Mouse (Mus musculus) heart, embryonic 16.5 days (tissue): Measurements from ENCODE around the gene Dnah11. TPM values are rescaled to one million over a fixed set of nuclear protein-coding genes. Genes with fewer than 3 reads are reported as not detected.

Source experiments
- ATAC-seq: fragments of 200-750 bp; cut with Nextera tagmentation; replicated peaks from 2 replicates; pipeline ENCODE4 v1.8.0; 2017; ENCODE audit warnings: moderate number of reproducible peaks; ENCODE audit not compliant: insufficient read depth, low FRiP score; ENCODE audit errors: extremely low read depth
- H3K27ac ChIP-seq: fragments of 300-500 bp; sonication (generic); 2 replicates; pipeline ENCODE4 v1.5.1; 2014; ENCODE audit warnings: mild to moderate bottlenecking, low read length, control low read depth, moderate library complexity
- H3K27me3 ChIP-seq: fragments of 300-500 bp; sonication (generic); 2 replicates; pipeline ENCODE4 v1.6.1; 2014; ENCODE audit warnings: low read length, mixed read lengths; ENCODE audit not compliant: control insufficient read depth, insufficient read depth
- H3K36me3 ChIP-seq: fragments of 300-500 bp; sonication (generic); 2 replicates; pipeline ENCODE4 v1.6.1; 2014; ENCODE audit not compliant: control insufficient read depth, insufficient read depth
- H3K4me1 ChIP-seq: fragments of 300-500 bp; sonication (generic); 2 replicates; pipeline ENCODE4 v1.6.1; 2014; ENCODE audit warnings: low read length, mixed read lengths; ENCODE audit not compliant: control insufficient read depth, insufficient read depth
- H3K4me2 ChIP-seq: fragments of 300-500 bp; sonication (generic); 2 replicates; pipeline ENCODE4 v1.6.1; 2014; ENCODE audit warnings: low read depth, mild to moderate bottlenecking, control low read depth, low read length
- H3K4me3 ChIP-seq: fragments of 300-500 bp; sonication (generic); 2 replicates; pipeline ENCODE4 v1.5.1; 2014; ENCODE audit warnings: mild to moderate bottlenecking, control low read depth, low read length
- H3K9ac ChIP-seq: fragments of 300-500 bp; sonication (generic); 2 replicates; pipeline ENCODE4 v1.6.1; 2014; ENCODE audit warnings: low read length, control low read depth
- H3K9me3 ChIP-seq: fragments of 300-500 bp; sonication (generic); replicated peaks from 2 replicates; pipeline ENCODE4 v1.6.1; 2016; ENCODE audit warnings: low read length; ENCODE audit not compliant: control insufficient read depth
- WGBS: fragments of 180-500 bp; shearing (Covaris S2); extraction: QIAGEN DNeasy Blood & Tissue Kit; methylation state at CpG from one replicate; pipeline ENCODE4 v1.1.7; 2014; 5-methylcytosine and 5-hydroxymethylcytosine counted together
- polyA plus RNA-seq: library from polyadenylated mRNA; unstranded; fragments of >200 nt; fragmentation: Nextera tagmentation; extraction: Ambion mirVana; gene quantifications from 2 replicates; pipeline ENCODE4 v1.2.1, GENCODE M21; 2015

Dnah11 gene
- polyA plus RNA-seq, 1 experiment from 2014 or later: 0.01 TPM

GRCm38 (mm10) chr12:117980315-117980714 is 218.5 kb downstream of the Dnah11 start:
- H3K36me3 ChIP-seq: no peaks in the 10 kb centered on the region
- H3K27me3 ChIP-seq: no peaks in the 10 kb centered on the region
- no peak for ATAC-seq
- no peak overlapping the region for H3K4me2 ChIP-seq
- H3K4me3 ChIP-seq: no peak overlapping the region
- no peaks in the 10 kb centered on the region for H3K4me1 ChIP-seq
- H3K9ac ChIP-seq: no peak overlapping the region
- 49% methylated on average over 3 of the region's 3 CpGs for WGBS
- no peaks in the 10 kb centered on the region for H3K9me3 ChIP-seq
- no peak overlapping the region for H3K27ac ChIP-seq

- Histone ChIP-seq H3K36me3 (no peaks in the 10 kb centered on the region), H3K4me3 (no peak overlapping the region), H3K4me1 (no peaks in the 10 kb centered on the region), H3K9ac (no peak overlapping the region), H3K27ac (no peak overlapping the region), H3K9me3 (no peaks in the 10 kb centered on the region), H3K4me2 (no peak overlapping the region), H3K27me3 (no peaks in the 10 kb centered on the region)
- ATAC-seq: no peak
Observed at GRCm38 (mm10) chr12:117973712-117974111, 225.1 kb downstream of the Dnah11 start.

- H3K9me3 ChIP-seq: 0 out of 2 replicates have a peak, but pooled peaks cover 3% of the 10 kb centered on the region
- WGBS: 67% methylated on average over 2 of the region's 2 CpGs
- H3K36me3 ChIP-seq: no peaks in the 10 kb centered on the region
- H3K27me3 ChIP-seq: no peaks in the 10 kb centered on the region
- no peak overlapping the region for H3K9ac ChIP-seq
- H3K4me2 ChIP-seq: no peak overlapping the region
- no peak overlapping the region for H3K27ac ChIP-seq
- no peak overlapping the region for H3K4me3 ChIP-seq
- no peak for ATAC-seq
- no peaks in the 10 kb centered on the region for H3K4me1 ChIP-seq
Observed at GRCm38 (mm10) chr12:117962698-117963097, 236.1 kb downstream of the Dnah11 start.

- H3K9ac ChIP-seq: no peak overlapping the region
- H3K9me3 ChIP-seq: 0 out of 2 replicates have a peak, but pooled peaks cover 3% of the 10 kb centered on the region
- no peak overlapping the region for H3K4me2 ChIP-seq
- H3K36me3 ChIP-seq: no peaks in the 10 kb centered on the region
- no peak overlapping the region for H3K27ac ChIP-seq
- H3K4me3 ChIP-seq: no peak overlapping the region
- no peaks in the 10 kb centered on the region for H3K27me3 ChIP-seq
- no peak for ATAC-seq
- H3K4me1 ChIP-seq: no peaks in the 10 kb centered on the region
Observed at GRCm38 (mm10) chr12:117959213-117959612, 239.6 kb downstream of the Dnah11 start.

- H3K27ac ChIP-seq: no peak overlapping the region
- H3K4me1 ChIP-seq: peaks cover 4% of the 10 kb centered on the region
- H3K4me2 ChIP-seq: no peak overlapping the region
- no peaks in the 10 kb centered on the region for H3K36me3 ChIP-seq
- ATAC-seq: no peak; the same call in 1 of the 2 replicates
- 27% methylated on average over 5 of the region's 5 CpGs for WGBS
- no peaks in the 10 kb centered on the region for H3K27me3 ChIP-seq
- H3K9ac ChIP-seq: no peak overlapping the region
- no peak overlapping the region for H3K4me3 ChIP-seq
- no peaks in the 10 kb centered on the region for H3K9me3 ChIP-seq
Observed at GRCm38 (mm10) chr12:117946823-117947704, 251.8 kb downstream of the Dnah11 start.

GRCm38 (mm10) chr12:117941947-117942346 is 256.9 kb downstream of the Dnah11 start:
- 61% methylated on average over 7 of the region's 7 CpGs for WGBS

GRCm38 (mm10) chr12:117938214-117938613 is 260.6 kb downstream of the Dnah11 start:
- Histone ChIP-seq H3K9ac (no peak overlapping the region), H3K27ac (no peak overlapping the region)
- WGBS: 60% methylated on average over 2 of the region's 2 CpGs

More at GRCm38 (mm10) chr12:117941947-117942346, 256.9 kb downstream of the Dnah11 start:
- H3K9ac ChIP-seq: no peak overlapping the region
- H3K27me3 ChIP-seq: no peaks in the 10 kb centered on the region
- no peak overlapping the region for H3K4me3 ChIP-seq
- no peak overlapping the region for H3K4me2 ChIP-seq
- H3K9me3 ChIP-seq: no peaks in the 10 kb centered on the region
- H3K27ac ChIP-seq: no peak overlapping the region
- peaks cover 2% of the 10 kb centered on the region for H3K4me1 ChIP-seq
- no peak for ATAC-seq
- H3K36me3 ChIP-seq: no peaks in the 10 kb centered on the region

GRCm38 (mm10) chr12:117932026-117932425 is 266.8 kb downstream of the Dnah11 start:
- H3K4me3 ChIP-seq: no peak overlapping the region
- H3K4me1 ChIP-seq: no peaks in the 10 kb centered on the region
- no peak overlapping the region for H3K9ac ChIP-seq
- WGBS: 62% methylated on average over 1 of the region's 1 CpGs
- H3K27me3 ChIP-seq: no peaks in the 10 kb centered on the region
- no peak for ATAC-seq
- no peaks in the 10 kb centered on the region for H3K9me3 ChIP-seq
- H3K27ac ChIP-seq: no peak overlapping the region
- H3K36me3 ChIP-seq: no peaks in the 10 kb centered on the region
- no peak overlapping the region for H3K4me2 ChIP-seq

More at GRCm38 (mm10) chr12:117938214-117938613, 260.6 kb downstream of the Dnah11 start:
- Histone ChIP-seq H3K4me3 (no peak overlapping the region), H3K36me3 (no peaks in the 10 kb centered on the region), H3K27me3 (no peaks in the 10 kb centered on the region), H3K4me1 (no peaks in the 10 kb centered on the region), H3K9me3 (no peaks in the 10 kb centered on the region), H3K4me2 (no peak overlapping the region)
- ATAC-seq: no peak

GRCm38 (mm10) chr12:117929768-117930167 is 269.1 kb downstream of the Dnah11 start:
- no peaks in the 10 kb centered on the region for H3K36me3 ChIP-seq
- no peaks in the 10 kb centered on the region for H3K4me1 ChIP-seq
- no peak for ATAC-seq
- H3K4me3 ChIP-seq: no peak overlapping the region
- H3K9me3 ChIP-seq: no peaks in the 10 kb centered on the region
- 91% methylated on average over 4 of the region's 4 CpGs for WGBS
- H3K9ac ChIP-seq: no peak overlapping the region
- no peaks in the 10 kb centered on the region for H3K27me3 ChIP-seq
- H3K27ac ChIP-seq: no peak overlapping the region
- no peak overlapping the region for H3K4me2 ChIP-seq
